Mouse (Mus musculus): ENCODE measurements around the gene Rpl5.

Gene Rpl5

GRCm38 (mm10) chr5:107926550-107927249 is 26.4 kb downstream of the Rpl5 start:
- POLR2A ChIA-PET, result interaction anchor here in 3 of 4 experiments (0.6 to 3.4 kb wide), 29 partner anchors 10 to 207 kb away, joined by 3 to 20 read pairs (median 4); partner anchors contain the start of gene Fam69a (in 1 of the 3)
- CTCF ChIA-PET, result interaction anchor here (0.6 to 2.0 kb wide), 16 partner anchors 11 to 1337 kb away, joined by 3 to 10 read pairs (median 4); partner anchors contain the start of gene Fam69a (in 1 of the 4)

GRCm38 (mm10) chr5:107932556-107932955 is 32.3 kb downstream of the Rpl5 start:
- CTCF ChIA-PET, result no interaction called here
- POLR2A ChIA-PET, result interaction anchor here in 2 of 4 experiments (0.6 to 1.5 kb wide), 5 partner anchors 11 to 40 kb away, joined by 3 to 5 read pairs (median 3); no protein-coding TSS in a partner anchor

GRCm38 (mm10) chr5:107933202-107933974 is 33.1 kb downstream of the Rpl5 start:
- ChIA-PET CTCF (no interaction called here), POLR2A (interaction anchor here in 2 of 4 experiments (0.6 to 1.5 kb wide), 6 partner anchors 12 to 747 kb away, joined by 3 to 5 read pairs (median 3); no protein-coding TSS in a partner anchor)

GRCm38 (mm10) chr5:107934770-107935543 is 34.7 kb downstream of the Rpl5 start:
- ChIA-PET POLR2A (interaction anchor here in 3 of 4 experiments (0.6 to 2.5 kb wide), 5 partner anchors 8 to 96 kb away, joined by 3 to 13 read pairs (median 3); no protein-coding TSS in a partner anchor), CTCF (interaction anchor here (0.6 to 1.2 kb wide), 6 partner anchors 14 to 117 kb away, joined by 3 to 4 read pairs (median 3); no protein-coding TSS in a partner anchor)

- POLR2A ChIA-PET, result interaction anchor here in 3 of 4 experiments (0.5 to 2.5 kb wide), 16 partner anchors 10 to 331 kb away, joined by 3 to 13 read pairs (median 4); no protein-coding TSS in a partner anchor
- CTCF ChIA-PET, result interaction anchor here in 2 of 4 experiments (0.6 to 1.0 kb wide), 2 partner anchors 10 to 11 kb away, joined by 3 to 4 read pairs; no protein-coding TSS in a partner anchor
Measured at GRCm38 (mm10) chr5:107936625-107937389, 36.5 kb downstream of the Rpl5 start.

- ChIA-PET CTCF (interaction anchor here in 1 of 4 experiments (1.0 to 1.8 kb wide), 3 partner anchors 13 to 90 kb away, joined by 3 to 6 read pairs (median 3); partner anchors contain the start of gene Fam69a), POLR2A (interaction anchor here in 3 of 4 experiments (0.8 to 3.8 kb wide), 22 partner anchors 12 to 241 kb away, joined by 3 to 19 read pairs (median 5); partner anchors contain the start of gene Fam69a (in 1 of the 3))
Measured at GRCm38 (mm10) chr5:107938483-107938882, 38.2 kb downstream of the Rpl5 start.

GRCm38 (mm10) chr5:107938886-107939285 is 38.6 kb downstream of the Rpl5 start:
- ChIA-PET POLR2A (interaction anchor here in 3 of 4 experiments (0.6 to 3.8 kb wide), 34 partner anchors 11 to 242 kb away, joined by 3 to 19 read pairs (median 4); partner anchors contain the start of genes Fam69a (in 1 of the 3) and Mtf2 (in 1 of the 3)), CTCF (interaction anchor here in 2 of 4 experiments (0.5 to 1.8 kb wide), 6 partner anchors 13 to 89 kb away, joined by 3 to 6 read pairs (median 4); partner anchors contain the start of gene Fam69a (in 1 of the 2))

- CTCF ChIA-PET, result interaction anchor here in 2 of 4 experiments (0.7 to 1.8 kb wide), 6 partner anchors 14 to 795 kb away, joined by 3 to 6 read pairs (median 4); partner anchors contain the start of gene Fam69a (in 1 of the 2)
- POLR2A ChIA-PET, result interaction anchor here in 3 of 4 experiments (0.6 to 3.8 kb wide), 34 partner anchors 10 to 177 kb away, joined by 3 to 19 read pairs (median 4); partner anchors contain the start of genes Mtf2 (in 2 of the 3) and Fam69a (in 1 of the 3)
Measured at GRCm38 (mm10) chr5:107939701-107940100, 39.4 kb downstream of the Rpl5 start.

- CTCF ChIA-PET, result interaction anchor here in 1 of 4 experiments (1.2 kb wide), 1 partner anchor 20 kb away, joined by 4 read pairs; no protein-coding TSS in a partner anchor
- POLR2A ChIA-PET, result interaction anchor here in 3 of 4 experiments (0.7 to 3.8 kb wide), 18 partner anchors 10 to 111 kb away, joined by 3 to 19 read pairs (median 4); partner anchors contain the start of gene Fam69a (in 1 of the 3)
Measured at GRCm38 (mm10) chr5:107941222-107941621, 40.9 kb downstream of the Rpl5 start.

GRCm38 (mm10) chr5:107942941-107943340 is 42.6 kb downstream of the Rpl5 start:
- POLR2A ChIA-PET, result interaction anchor here in 1 of 4 experiments (1.5 kb wide), 2 partner anchors 77 to 110 kb away, joined by 3 read pairs; no protein-coding TSS in a partner anchor
- CTCF ChIA-PET, result no interaction called here

GRCm38 (mm10) chr5:107943526-107943925 is 43.2 kb downstream of the Rpl5 start:
- ChIA-PET CTCF (interaction anchor here in 1 of 4 experiments (1.0 kb wide), 1 partner anchor 43 kb away, joined by 3 read pairs; the partner anchor contains the start of gene Fam69a), POLR2A (interaction anchor here in 3 of 4 experiments (0.5 to 2.0 kb wide), 3 partner anchors 36 to 267 kb away, joined by 3 to 7 read pairs (median 5); no protein-coding TSS in a partner anchor)

- ChIA-PET CTCF (no interaction called here), POLR2A (interaction anchor here in 1 of 4 experiments (0.8 kb wide), 1 partner anchor 8 kb away, joined by 4 read pairs; no protein-coding TSS in a partner anchor)
Measured at GRCm38 (mm10) chr5:107946475-107946874, 46.2 kb downstream of the Rpl5 start.

- ChIA-PET CTCF (interaction anchor here in 2 of 4 experiments (0.5 to 1.0 kb wide), 2 partner anchors 26 to 29 kb away, joined by 3 read pairs; no protein-coding TSS in a partner anchor), POLR2A (interaction anchor here in 3 of 4 experiments (0.5 to 1.6 kb wide), 5 partner anchors 13 to 279 kb away, joined by 3 to 5 read pairs (median 4); no protein-coding TSS in a partner anchor)
Measured at GRCm38 (mm10) chr5:107947548-107947947, 47.2 kb downstream of the Rpl5 start.

GRCm38 (mm10) chr5:107948899-107949298 is 48.6 kb downstream of the Rpl5 start:
- ChIA-PET POLR2A (interaction anchor here in 2 of 4 experiments (1.6 to 1.8 kb wide), 3 partner anchors 11 to 43 kb away, joined by 4 to 6 read pairs (median 5); no protein-coding TSS in a partner anchor), CTCF (interaction anchor here in 1 of 4 experiments (0.6 kb wide), 1 partner anchor 16 kb away, joined by 3 read pairs; no protein-coding TSS in a partner anchor)

GRCm38 (mm10) chr5:107949607-107950006 is 49.3 kb downstream of the Rpl5 start:
- CTCF ChIA-PET, result interaction anchor here in 2 of 4 experiments (0.6 to 1.4 kb wide), 2 partner anchors 16 to 28 kb away, joined by 3 read pairs; no protein-coding TSS in a partner anchor
- POLR2A ChIA-PET, result interaction anchor here in 2 of 4 experiments (0.9 to 2.4 kb wide), 7 partner anchors 10 to 46 kb away, joined by 3 to 7 read pairs (median 4); no protein-coding TSS in a partner anchor

- CTCF ChIA-PET, result interaction anchor here in 1 of 4 experiments (1.4 kb wide), 1 partner anchor 29 kb away, joined by 3 read pairs; no protein-coding TSS in a partner anchor
- POLR2A ChIA-PET, result interaction anchor here in 2 of 4 experiments (0.9 to 2.4 kb wide), 7 partner anchors 10 to 47 kb away, joined by 3 to 7 read pairs (median 4); no protein-coding TSS in a partner anchor
Measured at GRCm38 (mm10) chr5:107950643-107951042, 50.3 kb downstream of the Rpl5 start.

Measured in embryonic stem cell, embryonic (primary cell).